Mouse (Mus musculus) thymus, postnatal 0 days (tissue): ENCODE data around the gene Dusp14. TPM values are rescaled to one million over a fixed set of nuclear protein-coding genes. Genes with fewer than 3 reads are reported as not detected.

Experiments
- DNase-seq: peaks from one replicate; pipeline ENCODE4 v3.0.0-alpha.2; 2015; ENCODE audit warnings: low spot score
- polyA plus RNA-seq: library from polyadenylated mRNA; unstranded; fragments of >200 nt; fragmentation: Nextera tagmentation; extraction: Ambion mirVana; gene quantifications from 2 replicates; pipeline ENCODE4 v1.2.1, GENCODE M21; 2015

The Dusp14 gene
- polyA plus RNA-seq, 1 experiment from 2014 or later, result 13.6 TPM

DNA sequence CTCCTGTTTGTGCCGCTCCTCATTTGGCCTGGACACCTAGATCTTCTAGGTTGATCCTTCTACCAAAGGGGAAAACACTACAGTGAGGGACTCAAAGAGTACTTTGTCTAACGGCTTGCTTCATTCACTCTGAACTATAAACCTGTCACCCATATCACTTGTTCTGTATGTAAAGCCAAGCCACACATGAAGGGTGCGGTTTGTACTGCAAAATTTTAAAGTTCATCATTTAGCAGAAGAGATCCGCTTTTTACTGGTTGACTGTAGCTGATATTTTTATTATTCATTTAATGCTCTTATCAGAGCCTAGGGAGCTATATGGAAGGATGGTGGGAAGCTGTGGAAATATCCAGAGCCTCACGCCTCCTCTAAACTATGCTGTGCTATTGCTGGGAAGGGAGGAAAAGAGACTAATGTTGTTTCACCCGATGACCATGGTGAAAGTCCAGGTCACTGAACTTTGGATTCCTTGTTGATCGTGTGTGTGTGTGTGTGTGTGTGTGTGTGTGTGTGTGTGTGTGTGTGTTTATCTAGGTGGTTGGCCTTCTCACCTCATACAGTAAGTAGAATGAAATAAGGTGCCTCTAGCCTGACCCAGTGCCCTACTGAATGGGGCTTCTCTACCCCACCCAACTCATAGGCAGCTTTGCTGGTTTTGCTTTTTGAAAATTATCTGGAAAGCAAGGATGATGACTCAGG lies 52.1 kb downstream of the Dusp14 start:
- no peak for DNase-seq

DNA sequence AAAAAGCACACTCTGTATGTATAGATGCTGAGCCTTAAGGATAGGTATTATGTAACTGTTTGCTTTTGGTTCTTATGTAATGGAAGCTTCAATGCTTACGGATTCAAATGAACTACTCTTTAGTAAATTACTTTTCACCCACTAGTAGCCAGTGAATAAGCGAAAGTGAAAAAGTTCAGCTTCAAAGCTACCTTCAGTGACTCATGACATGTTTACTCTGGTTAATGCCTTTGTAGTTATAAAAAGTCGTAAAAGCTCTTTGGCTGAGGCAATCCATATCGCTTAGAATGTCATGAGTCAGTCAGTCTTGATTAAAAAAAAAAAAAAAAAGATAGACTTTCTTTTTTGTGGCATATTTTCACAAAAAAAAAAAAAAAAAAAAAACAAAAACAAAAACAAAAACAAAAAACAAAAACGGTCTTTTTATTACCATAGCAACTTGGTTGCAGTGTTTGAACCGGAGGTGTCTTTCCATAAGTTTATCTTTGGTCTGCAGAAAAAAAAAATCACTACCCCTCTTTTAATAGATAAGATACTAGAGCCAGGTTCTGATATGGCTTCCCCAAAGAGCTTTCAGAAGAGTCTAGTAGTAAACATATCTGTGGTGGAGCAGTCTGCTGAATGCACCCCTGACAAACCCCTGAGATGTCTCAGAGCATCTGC lies 52.8 kb downstream of the Dusp14 start:
- no peak for DNase-seq

- DNase-seq, result peak; percentile 77
Observed at GRCm38 (mm10) chr11:84013105-84013504, 56.0 kb downstream of the Dusp14 start.

GRCm38 (mm10) chr11:84011576-84011975 lies 57.5 kb downstream of the Dusp14 start:
- no peak for DNase-seq

DNA sequence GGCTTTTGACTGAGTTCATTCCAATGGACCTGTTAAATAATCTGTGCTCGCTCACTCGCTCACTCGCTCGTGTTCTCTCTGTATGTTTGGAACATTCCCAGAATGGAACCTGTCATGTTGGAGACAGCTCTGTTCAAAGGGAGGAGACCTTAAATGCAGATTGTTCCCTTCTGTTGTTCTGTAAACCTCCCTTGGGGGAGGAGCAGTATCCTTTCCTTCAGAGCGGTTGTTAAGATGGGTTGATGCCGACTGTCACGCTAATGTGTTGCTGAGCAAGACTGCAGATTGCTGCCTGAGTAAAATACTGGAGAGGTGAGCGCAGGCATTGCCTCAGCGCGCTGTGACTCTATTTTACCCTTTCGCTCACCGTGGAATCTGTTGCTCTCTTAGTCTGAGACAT lies 58.0 kb downstream of the Dusp14 start:
- DNase-seq, result no peak

- DNase-seq, result no peak
Observed at GRCm38 (mm10) chr11:84010411-84010810, 58.6 kb downstream of the Dusp14 start.

DNA sequence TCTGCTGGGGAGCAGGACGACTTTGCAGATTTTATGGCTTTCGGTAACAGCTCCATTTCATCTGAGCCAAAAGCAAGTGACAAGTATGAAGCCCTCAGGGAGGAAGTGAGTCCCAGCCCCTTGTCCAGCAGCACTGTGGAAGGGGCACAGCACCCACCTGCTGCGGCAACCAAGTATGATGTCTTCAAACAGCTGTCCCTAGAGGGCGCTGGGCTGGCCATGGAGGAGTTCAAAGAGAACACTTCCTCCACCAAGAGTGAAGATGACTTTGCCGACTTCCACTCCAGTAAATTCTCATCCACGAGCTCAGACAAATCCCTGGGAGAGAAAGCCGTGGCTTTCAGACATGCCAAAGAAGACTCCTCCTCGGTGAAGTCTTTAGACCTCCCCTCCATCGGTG lies 60.1 kb downstream of the Dusp14 start:
- DNase-seq, result peak; percentile 22

GRCm38 (mm10) chr11:84003986-84004385 lies 65.1 kb downstream of the Dusp14 start:
- no peak for DNase-seq

DNA sequence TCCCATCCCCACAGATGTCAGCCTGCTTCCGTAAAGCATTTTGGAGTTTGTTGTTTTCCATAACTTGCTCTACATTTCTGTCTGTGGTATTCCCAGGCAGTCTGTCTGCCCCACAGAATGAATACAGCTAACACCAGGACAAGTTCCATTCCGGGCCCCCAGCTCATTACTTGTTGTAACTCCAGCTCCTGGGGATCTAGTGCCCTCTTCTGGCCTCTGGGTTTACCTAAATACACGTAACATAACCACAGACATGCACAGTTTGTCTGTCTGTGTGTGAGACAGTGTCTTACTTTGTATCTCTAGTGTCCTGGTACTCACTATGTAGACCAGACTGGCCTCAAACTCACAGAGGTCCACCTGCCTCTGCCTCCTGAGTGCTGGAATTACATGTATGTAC lies 67.8 kb downstream of the Dusp14 start:
- no peak for DNase-seq

DNA sequence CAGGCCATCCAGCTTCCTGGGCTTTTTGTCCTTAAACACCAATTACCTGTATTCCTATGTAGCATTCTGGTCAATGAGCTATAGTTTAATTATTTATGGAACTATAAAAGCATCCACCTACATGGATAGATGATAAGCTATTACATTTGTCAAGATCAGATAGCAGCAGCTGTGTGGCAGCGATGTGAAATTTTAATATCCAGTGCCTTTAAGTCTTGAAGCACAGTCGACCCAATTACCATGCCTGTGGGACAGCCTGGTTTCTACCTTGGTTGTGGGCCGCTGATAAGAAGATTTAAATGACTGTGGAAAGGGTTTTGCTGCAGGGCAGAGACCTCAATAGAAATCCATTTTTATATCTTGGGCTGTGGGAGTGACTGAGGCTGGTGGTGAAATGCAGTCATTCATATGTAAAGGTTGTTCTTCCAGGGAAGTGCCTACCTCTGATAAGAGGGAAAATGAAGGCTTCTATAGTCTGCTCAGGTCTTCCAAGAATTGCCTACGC lies 69.6 kb downstream of the Dusp14 start:
- no peak for DNase-seq

- no peak for DNase-seq
Observed at GRCm38 (mm10) chr11:83998993-83999392, 70.1 kb downstream of the Dusp14 start.

Other genes with a start within 250 kb of the Dusp14 start
- gene Hnf1b, start 219.2 kb downstream of the Dusp14 start, polyA plus RNA-seq, result not detected in 2 replicates
- gene Ddx52, start 127.2 kb downstream of the Dusp14 start, polyA plus RNA-seq, result 51.0 and 51.2 TPM in 2 replicates
- gene Synrg, start 104.8 kb downstream of the Dusp14 start, polyA plus RNA-seq, result 16.7 and 17.6 TPM in 2 replicates
- 17.5 and 19.7 TPM in 2 replicates for gene Tada2a, start 60.3 kb upstream of the Dusp14 start, polyA plus RNA-seq
- 4.5 and 5.4 TPM in 2 replicates for gene Acaca, start 60.4 kb upstream of the Dusp14 start, polyA plus RNA-seq
- gene Gm11437, start 98.2 kb upstream of the Dusp14 start, polyA plus RNA-seq, result not detected in 2 replicates